Mouse (Mus musculus): ENCODE results near the gene Ccdc69. TPM values are rescaled to one million over a fixed set of nuclear protein-coding genes. Genes with fewer than 3 reads are reported as not detected.

The Ccdc69 gene
- polyA plus RNA-seq, 1 experiment from 2014 or later, result 0.41 TPM

DNA sequence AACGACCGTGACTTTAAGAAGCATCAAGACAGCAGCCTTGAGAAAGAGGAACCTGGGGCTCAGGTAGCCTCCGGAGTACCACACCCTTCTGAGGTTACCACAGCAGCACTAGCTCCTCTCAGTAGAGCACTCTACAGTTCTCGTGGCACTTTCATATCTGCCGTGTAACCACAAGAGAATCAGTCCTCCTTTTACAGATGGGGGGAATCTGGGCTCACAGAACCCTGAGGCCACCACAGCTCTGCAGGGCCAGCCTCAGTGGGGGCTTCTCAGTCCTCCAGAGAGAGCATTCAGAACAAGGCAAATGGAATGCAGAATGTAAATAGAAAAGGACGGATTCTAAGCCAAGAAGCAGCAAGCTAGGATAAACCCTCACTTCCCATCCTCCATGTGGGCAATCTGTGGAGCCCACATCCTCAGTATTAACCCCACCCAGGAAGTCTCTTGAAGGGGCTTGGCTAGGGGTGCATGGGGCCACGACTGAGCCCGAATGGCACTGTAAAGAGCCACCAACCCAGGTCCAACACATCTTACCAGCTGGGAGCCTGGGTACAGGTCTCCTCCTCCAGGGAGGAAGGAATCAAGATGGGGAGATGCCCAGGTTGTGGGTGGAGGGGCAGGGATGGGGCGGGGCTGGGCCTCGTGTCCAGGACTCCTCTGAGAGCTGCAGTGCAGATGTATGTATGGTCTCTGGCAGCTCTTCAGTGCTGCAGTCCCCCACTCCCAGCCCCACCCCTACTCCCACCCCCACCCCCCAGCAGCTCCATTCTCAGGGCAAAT lies 46.5 kb downstream of the Ccdc69 start:
- no peak for ATAC-seq (ENCODE audit: low FRiP score, low read depth)
- H3K27me3 ChIP-seq (replicated peaks), result peaks cover 19% of the 10 kb centered on the region; the same call in 1 of the 2 replicates
- H3K27ac ChIP-seq, result no peak overlapping the region
- peak overlapping the region; percentile 11; the same call in 1 of the 2 replicates for H3K4me3 ChIP-seq
- H3K9ac ChIP-seq, result peak overlapping the region; percentile 35
- H3K4me1 ChIP-seq, result peaks cover 26% of the 10 kb centered on the region
- H3K4me2 ChIP-seq (replicated peaks), result peak overlapping the region; percentile 93
- no peaks in the 10 kb centered on the region for H3K36me3 ChIP-seq
- 63% methylated on average over 10 of the region's 10 CpGs for WGBS
- no peaks in the 10 kb centered on the region for H3K9me3 ChIP-seq

GRCm38 (mm10) chr11:55028509-55028908 lies 49.4 kb downstream of the Ccdc69 start:
- H3K4me1 ChIP-seq, result peaks cover 38% of the 10 kb centered on the region
- no peak for ATAC-seq (ENCODE audit: low FRiP score, low read depth)
- no peak overlapping the region for H3K4me3 ChIP-seq
- no peaks in the 10 kb centered on the region for H3K36me3 ChIP-seq
- H3K9ac ChIP-seq, result no peak overlapping the region
- H3K27me3 ChIP-seq (replicated peaks), result peaks cover 19% of the 10 kb centered on the region; the same call in 1 of the 2 replicates
- H3K4me2 ChIP-seq (replicated peaks), result no peak overlapping the region
- H3K9me3 ChIP-seq, result no peaks in the 10 kb centered on the region
- WGBS, result 66% methylated on average over 2 of the region's 2 CpGs
- no peak overlapping the region for H3K27ac ChIP-seq

DNA sequence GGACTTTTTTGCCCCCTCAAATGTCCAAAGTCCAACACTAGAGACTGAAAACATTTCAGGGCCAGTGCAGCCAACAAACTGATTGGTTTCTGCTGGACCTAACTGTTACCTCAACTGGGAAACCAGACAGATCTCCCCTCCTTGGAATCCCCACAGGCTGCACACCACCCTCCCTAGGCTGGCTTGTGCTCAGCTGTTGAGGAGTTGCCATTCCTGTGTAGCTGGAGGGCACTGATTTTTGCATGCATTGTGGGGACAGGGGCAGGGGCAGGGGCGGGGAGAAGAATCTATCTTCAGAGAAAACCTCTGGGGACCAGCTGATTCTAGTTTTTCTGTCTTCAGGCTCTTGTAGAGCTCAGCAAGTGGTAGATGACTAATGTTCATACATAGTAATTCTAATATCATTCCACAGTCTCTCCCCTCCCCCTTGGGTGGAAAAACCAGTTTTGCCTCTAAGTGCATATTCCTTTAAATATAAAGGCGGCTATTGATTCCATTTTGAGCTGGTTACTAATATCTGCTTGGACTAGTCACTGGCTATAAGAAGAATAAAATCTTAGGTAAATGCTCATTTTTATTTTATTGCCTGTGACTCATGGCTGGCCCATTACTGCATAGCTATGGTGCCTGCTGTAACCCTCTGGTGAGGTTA lies 50.6 kb downstream of the Ccdc69 start:
- 76% methylated on average over 2 of the region's 2 CpGs for WGBS
- Histone ChIP-seq H3K4me1 (peaks cover 38% of the 10 kb centered on the region), H3K27me3 (replicated peaks) (peaks cover 9% of the 10 kb centered on the region; the same call in 1 of the 2 replicates)

GRCm38 (mm10) chr11:55025896-55026295 lies 52.0 kb downstream of the Ccdc69 start:
- H3K27ac ChIP-seq, result no peak overlapping the region
- H3K4me3 ChIP-seq, result no peak overlapping the region
- H3K9me3 ChIP-seq, result no peaks in the 10 kb centered on the region
- no peaks in the 10 kb centered on the region for H3K27me3 ChIP-seq (replicated peaks)
- peaks cover 31% of the 10 kb centered on the region for H3K4me1 ChIP-seq
- no peak for ATAC-seq (ENCODE audit: low FRiP score, low read depth)
- H3K4me2 ChIP-seq (replicated peaks), result no peak overlapping the region
- no peak overlapping the region for H3K9ac ChIP-seq
- no peaks in the 10 kb centered on the region for H3K36me3 ChIP-seq
- WGBS, result 94% methylated on average over 4 of the region's 4 CpGs

More for the DNA sequence above, 50.6 kb downstream of the Ccdc69 start:
- Histone ChIP-seq H3K9ac (no peak overlapping the region), H3K4me3 (no peak overlapping the region), H3K4me2 (replicated peaks) (no peak overlapping the region), H3K36me3 (no peaks in the 10 kb centered on the region), H3K27ac (no peak overlapping the region), H3K9me3 (no peaks in the 10 kb centered on the region)
- no peak for ATAC-seq (ENCODE audit: low FRiP score, low read depth)

DNA sequence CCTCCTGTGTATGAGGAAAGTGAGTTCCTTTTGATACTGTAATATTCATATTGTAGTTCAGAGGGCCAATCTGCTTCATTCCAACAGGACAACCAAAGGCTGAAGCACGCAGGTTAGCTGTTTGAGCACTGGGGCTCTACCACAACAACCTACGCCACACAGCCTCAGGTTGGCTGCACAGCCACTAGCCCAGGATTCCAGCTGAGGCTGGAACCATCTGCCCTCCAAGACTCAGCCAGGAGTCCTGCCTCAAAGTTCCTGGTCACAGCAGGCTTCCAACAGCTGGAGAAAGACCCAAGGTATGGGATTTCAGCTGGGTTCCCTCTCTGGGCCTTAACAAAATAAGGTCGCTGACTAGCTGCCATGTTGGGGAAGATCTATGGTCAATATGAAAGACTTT lies 54.3 kb downstream of the Ccdc69 start:
- Histone ChIP-seq H3K9me3 (no peaks in the 10 kb centered on the region), H3K9ac (no peak overlapping the region), H3K4me1 (peaks cover 37% of the 10 kb centered on the region), H3K36me3 (no peaks in the 10 kb centered on the region), H3K27ac (peak overlapping the region; percentile 51; the same call in 1 of the 2 replicates), H3K27me3 (replicated peaks) (no peaks in the 10 kb centered on the region), H3K4me3 (no peak overlapping the region), H3K4me2 (replicated peaks) (peak overlapping the region; percentile 36; the same call in 1 of the 2 replicates)
- WGBS, result 80% methylated on average over 3 of the region's 3 CpGs
- ATAC-seq (ENCODE audit: low FRiP score, low read depth), result no peak

DNA sequence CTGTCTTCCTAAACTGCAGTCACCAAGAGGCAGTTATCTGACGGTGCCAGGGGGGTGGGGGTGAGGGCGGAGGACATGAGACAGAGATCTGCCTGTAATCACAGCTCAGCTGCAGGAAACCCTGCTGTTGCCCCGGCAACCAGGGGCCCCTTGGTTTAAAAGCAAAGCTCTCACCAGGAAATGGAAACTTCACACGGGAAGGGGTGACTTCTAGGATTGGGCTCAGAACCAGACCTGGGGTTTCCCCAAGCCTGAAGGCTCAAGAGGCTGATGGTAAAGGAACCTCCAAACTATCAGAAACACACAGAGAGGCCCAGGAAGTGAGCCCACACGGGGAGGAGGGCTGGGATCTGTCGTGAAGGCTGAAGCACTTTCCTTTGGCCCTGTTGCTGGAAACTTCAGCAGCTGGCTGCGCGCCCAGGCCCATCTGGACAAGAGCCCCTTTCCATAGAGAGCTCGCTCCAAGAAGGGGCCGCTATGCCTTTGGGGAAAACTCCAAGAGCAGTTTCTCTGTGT lies 54.8 kb downstream of the Ccdc69 start:
- Histone ChIP-seq H3K9me3 (no peaks in the 10 kb centered on the region), H3K9ac (no peak overlapping the region)
- 10% methylated on average over 10 of the region's 10 CpGs for WGBS

GRCm38 (mm10) chr11:55022508-55022907 lies 55.4 kb downstream of the Ccdc69 start:
- H3K4me1 ChIP-seq, result peaks cover 37% of the 10 kb centered on the region
- H3K4me2 ChIP-seq (replicated peaks), result peak overlapping the region; percentile 36
- H3K9ac ChIP-seq, result no peak overlapping the region
- H3K36me3 ChIP-seq, result no peaks in the 10 kb centered on the region
- no peak overlapping the region for H3K27ac ChIP-seq
- 67% methylated on average over 5 of the region's 5 CpGs for WGBS
- no peak overlapping the region for H3K4me3 ChIP-seq
- H3K27me3 ChIP-seq (replicated peaks), result no peaks in the 10 kb centered on the region
- no peak for ATAC-seq (ENCODE audit: low FRiP score, low read depth)
- H3K9me3 ChIP-seq, result no peaks in the 10 kb centered on the region

More for the DNA sequence above, 54.8 kb downstream of the Ccdc69 start:
- peak; percentile 76 for ATAC-seq (ENCODE audit: low FRiP score, low read depth)
- H3K27ac ChIP-seq, result peak overlapping the region; percentile 51
- no peaks in the 10 kb centered on the region for H3K27me3 ChIP-seq (replicated peaks)
- H3K4me2 ChIP-seq (replicated peaks), result peak overlapping the region; percentile 36
- no peak overlapping the region for H3K4me3 ChIP-seq
- H3K4me1 ChIP-seq, result peaks cover 37% of the 10 kb centered on the region
- H3K36me3 ChIP-seq, result no peaks in the 10 kb centered on the region

GRCm38 (mm10) chr11:55021859-55022258 lies 56.1 kb downstream of the Ccdc69 start:
- H3K36me3 ChIP-seq, result no peaks in the 10 kb centered on the region
- H3K27me3 ChIP-seq (replicated peaks), result no peaks in the 10 kb centered on the region
- peaks cover 37% of the 10 kb centered on the region for H3K4me1 ChIP-seq
- H3K9me3 ChIP-seq, result no peaks in the 10 kb centered on the region
- H3K27ac ChIP-seq, result no peak overlapping the region
- no peak for ATAC-seq (ENCODE audit: low FRiP score, low read depth)
- no peak overlapping the region for H3K4me2 ChIP-seq (replicated peaks)
- no peak overlapping the region for H3K9ac ChIP-seq
- H3K4me3 ChIP-seq, result no peak overlapping the region
- WGBS, result 67% methylated on average over 6 of the region's 6 CpGs

DNA sequence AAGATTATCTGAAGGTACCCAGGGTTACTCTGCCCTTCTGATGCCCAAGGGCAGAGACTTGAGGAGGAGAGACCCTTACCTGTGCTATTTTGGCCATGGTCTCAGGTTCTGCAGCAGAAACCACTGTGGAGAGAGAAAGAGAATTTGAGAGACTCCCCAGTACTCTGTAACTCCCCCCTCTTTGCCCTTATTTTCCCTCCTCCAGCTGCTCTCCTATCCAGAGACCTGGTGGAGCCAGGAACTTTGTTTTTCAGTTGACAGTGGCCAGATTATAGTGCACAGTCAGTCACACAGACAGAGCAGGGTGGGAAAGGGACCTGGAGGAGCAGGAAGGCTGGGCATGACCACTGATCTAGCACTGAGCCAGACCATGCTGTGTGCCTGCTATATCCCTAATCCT lies 56.5 kb downstream of the Ccdc69 start:
- Histone ChIP-seq H3K4me1 (peaks cover 37% of the 10 kb centered on the region), H3K9me3 (no peaks in the 10 kb centered on the region), H3K27me3 (replicated peaks) (no peaks in the 10 kb centered on the region), H3K36me3 (no peaks in the 10 kb centered on the region), H3K27ac (no peak overlapping the region), H3K9ac (no peak overlapping the region), H3K4me2 (replicated peaks) (no peak overlapping the region), H3K4me3 (no peak overlapping the region)
- ATAC-seq (ENCODE audit: low FRiP score, low read depth), result no peak

DNA sequence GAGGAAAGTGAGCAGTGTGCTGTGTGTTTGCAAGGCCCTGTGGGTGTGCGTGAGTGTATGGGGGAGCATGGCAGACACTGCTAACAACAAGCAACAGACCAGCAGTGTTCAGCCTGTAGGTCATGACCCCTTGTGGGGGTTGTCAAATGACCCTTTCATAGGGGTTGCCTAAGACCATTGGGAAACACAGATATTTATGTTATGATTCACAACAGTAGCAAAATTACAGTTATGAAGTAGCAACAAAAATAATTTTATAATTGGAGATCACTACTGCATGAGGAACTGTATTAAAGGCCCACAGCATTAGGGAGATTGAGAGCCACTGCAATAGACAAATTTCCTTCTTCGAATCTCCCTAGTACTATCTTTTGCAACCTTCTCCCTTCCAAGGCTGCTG lies 58.2 kb downstream of the Ccdc69 start:
- Histone ChIP-seq H3K27ac (no peak overlapping the region), H3K4me3 (no peak overlapping the region), H3K9me3 (no peaks in the 10 kb centered on the region), H3K4me1 (peaks cover 37% of the 10 kb centered on the region), H3K36me3 (no peaks in the 10 kb centered on the region), H3K9ac (no peak overlapping the region), H3K27me3 (replicated peaks) (no peaks in the 10 kb centered on the region), H3K4me2 (replicated peaks) (no peak overlapping the region)
- ATAC-seq (ENCODE audit: low FRiP score, low read depth), result no peak
- WGBS, result 86% methylated on average over 2 of the region's 2 CpGs

GRCm38 (mm10) chr11:55018034-55018433 lies 59.9 kb downstream of the Ccdc69 start:
- no peak overlapping the region for H3K27ac ChIP-seq
- no peak overlapping the region for H3K9ac ChIP-seq
- peaks cover 4% of the 10 kb centered on the region; the same call in 1 of the 2 replicates for H3K36me3 ChIP-seq
- ATAC-seq (ENCODE audit: low FRiP score, low read depth), result no peak
- no peak overlapping the region for H3K4me2 ChIP-seq (replicated peaks)
- H3K4me3 ChIP-seq, result no peak overlapping the region
- peaks cover 21% of the 10 kb centered on the region for H3K4me1 ChIP-seq
- no peaks in the 10 kb centered on the region for H3K9me3 ChIP-seq
- 76% methylated on average over 6 of the region's 6 CpGs for WGBS
- H3K27me3 ChIP-seq (replicated peaks), result no peaks in the 10 kb centered on the region

DNA sequence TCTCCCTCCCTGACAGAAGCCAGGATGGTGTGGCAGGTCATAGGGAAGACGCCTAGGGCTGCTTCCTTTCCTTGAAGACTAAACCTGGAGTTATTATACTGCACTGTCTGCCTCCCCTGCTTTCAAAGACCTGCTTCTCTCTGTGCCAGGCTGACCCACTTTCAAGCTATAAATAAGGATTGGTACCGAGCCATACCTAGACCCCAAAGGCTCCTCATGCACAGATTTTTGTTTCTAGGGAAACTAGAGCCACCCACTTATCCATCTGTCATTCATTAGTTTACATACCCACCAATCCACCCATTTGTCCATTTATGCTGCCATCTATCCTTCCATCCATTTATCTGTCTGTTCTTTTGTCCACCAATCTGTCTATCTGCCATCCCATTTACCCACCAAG lies 60.7 kb downstream of the Ccdc69 start:
- WGBS, result 87% methylated on average over 2 of the region's 2 CpGs
- Histone ChIP-seq H3K9me3 (no peaks in the 10 kb centered on the region), H3K4me2 (replicated peaks) (no peak overlapping the region), H3K4me3 (no peak overlapping the region), H3K27ac (no peak overlapping the region), H3K9ac (no peak overlapping the region), H3K36me3 (peaks cover 4% of the 10 kb centered on the region; the same call in 1 of the 2 replicates), H3K27me3 (replicated peaks) (no peaks in the 10 kb centered on the region), H3K4me1 (peaks cover 12% of the 10 kb centered on the region)
- ATAC-seq (ENCODE audit: low FRiP score, low read depth), result no peak
